Mouse (Mus musculus): ENCODE results near the gene Scel. TPM values are rescaled to one million over a fixed set of nuclear protein-coding genes. Genes with fewer than 3 reads are reported as not detected.

Scel gene
- polyA plus RNA-seq, 1 experiment from 2014 or later: 0.91 TPM

DNA sequence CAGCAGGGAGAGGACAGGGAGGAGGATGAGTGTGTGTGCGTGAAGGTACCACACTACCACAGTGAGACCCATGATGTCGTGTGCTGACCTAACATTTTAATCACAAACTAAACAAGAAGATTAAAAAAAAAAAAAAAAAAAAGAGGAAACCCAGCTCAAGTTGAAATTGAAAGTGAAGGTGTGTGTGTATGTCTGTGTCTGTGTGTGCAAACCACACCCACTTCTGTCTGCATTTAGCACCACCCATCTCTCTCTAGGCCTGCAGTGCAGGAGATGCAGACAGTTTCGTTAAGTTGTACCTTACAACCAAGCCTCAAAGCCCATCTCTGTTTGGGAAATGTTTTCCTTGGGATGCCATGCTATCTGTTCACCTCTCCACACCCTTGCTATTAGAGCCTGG lies 35.9 kb upstream of the Scel start:
- no peak overlapping the region for H3K4me2 ChIP-seq (ENCODE audit: low read depth, low read length, severe bottlenecking)
- no peak overlapping the region for H3K9ac ChIP-seq (ENCODE audit: low read length)
- H3K4me1 ChIP-seq (replicated peaks; ENCODE audit: control insufficient read depth, insufficient read depth, low read length): no peaks in the 10 kb centered on the region
- no peaks in the 10 kb centered on the region for H3K27me3 ChIP-seq (ENCODE audit: control insufficient read depth, insufficient read depth, low read length)
- WGBS: 91% methylated on average over 3 of the region's 3 CpGs
- ATAC-seq (replicated peaks; ENCODE audit: low FRiP score) (no peak), DNase-seq (ENCODE audit: low spot score) (no peak)
- no peak overlapping the region for H3K4me3 ChIP-seq (ENCODE audit: low read depth, low read length)
- H3K36me3 ChIP-seq (ENCODE audit: control insufficient read depth, insufficient read depth, low read length): no peaks in the 10 kb centered on the region
- no peak overlapping the region for H3K27ac ChIP-seq (ENCODE audit: low read depth, low read length)
- no peaks in the 10 kb centered on the region for H3K9me3 ChIP-seq (ENCODE audit: control insufficient read depth, low read length)

DNA sequence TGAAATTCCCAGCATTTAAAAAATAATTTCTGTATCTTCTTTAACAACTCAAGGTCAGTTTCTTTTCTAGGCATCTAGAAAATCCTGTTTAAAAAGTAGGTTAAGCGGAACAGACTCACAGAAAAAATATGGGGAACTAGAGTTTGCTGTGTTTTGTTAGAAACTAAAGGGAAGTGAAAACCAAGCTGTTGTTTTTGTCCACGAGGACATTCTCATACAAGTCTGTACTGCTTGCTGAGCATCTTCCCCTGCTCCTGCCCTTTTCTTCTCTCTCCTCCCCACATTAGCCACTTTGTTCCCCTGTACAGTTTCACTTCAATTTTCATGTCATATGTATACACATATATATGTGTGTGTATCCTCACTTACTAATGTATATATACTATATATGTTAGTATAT lies 35.2 kb upstream of the Scel start:
- H3K4me1 ChIP-seq (replicated peaks; ENCODE audit: control insufficient read depth, insufficient read depth, low read length): no peaks in the 10 kb centered on the region
- DNase-seq (ENCODE audit: low spot score) (no peak), ATAC-seq (replicated peaks; ENCODE audit: low FRiP score) (no peak)
- H3K9ac ChIP-seq (ENCODE audit: low read length): no peak overlapping the region
- no peaks in the 10 kb centered on the region for H3K27me3 ChIP-seq (ENCODE audit: control insufficient read depth, insufficient read depth, low read length)
- 82% methylated on average over 2 of the region's 2 CpGs for WGBS
- no peak overlapping the region for H3K4me3 ChIP-seq (ENCODE audit: low read depth, low read length)
- no peak overlapping the region for H3K4me2 ChIP-seq (ENCODE audit: low read depth, low read length, severe bottlenecking)
- H3K27ac ChIP-seq (ENCODE audit: low read depth, low read length): no peak overlapping the region
- H3K36me3 ChIP-seq (ENCODE audit: control insufficient read depth, insufficient read depth, low read length): no peaks in the 10 kb centered on the region
- no peaks in the 10 kb centered on the region for H3K9me3 ChIP-seq (ENCODE audit: control insufficient read depth, low read length)

DNA sequence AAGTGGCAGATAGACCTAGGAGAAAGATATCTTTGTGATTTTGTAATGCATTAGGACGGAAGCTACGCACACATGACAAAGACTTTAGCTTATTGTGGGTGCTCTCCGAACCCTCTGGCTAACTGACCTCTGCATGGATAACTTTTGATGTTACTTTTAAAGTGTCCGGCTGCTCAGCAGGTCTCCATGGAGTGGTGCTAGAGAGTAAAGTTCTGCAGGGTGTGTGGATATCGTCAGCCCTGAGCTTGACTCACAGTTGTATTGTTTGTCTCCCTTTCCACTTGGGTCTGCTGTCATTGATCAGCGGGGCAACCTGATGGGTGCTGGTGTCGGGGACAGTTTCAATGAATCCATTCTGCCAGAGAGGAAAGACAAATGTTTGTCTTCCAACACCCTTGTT lies 33.7 kb upstream of the Scel start:
- no peak overlapping the region for H3K4me2 ChIP-seq (ENCODE audit: low read depth, low read length, severe bottlenecking)
- H3K4me1 ChIP-seq (replicated peaks; ENCODE audit: control insufficient read depth, insufficient read depth, low read length): no peaks in the 10 kb centered on the region
- 67% methylated on average over 7 of the region's 7 CpGs for WGBS
- H3K27me3 ChIP-seq (ENCODE audit: control insufficient read depth, insufficient read depth, low read length): no peaks in the 10 kb centered on the region
- ATAC-seq (replicated peaks; ENCODE audit: low FRiP score) (no peak), DNase-seq (ENCODE audit: low spot score) (no peak)
- H3K9me3 ChIP-seq (ENCODE audit: control insufficient read depth, low read length): no peaks in the 10 kb centered on the region
- H3K36me3 ChIP-seq (ENCODE audit: control insufficient read depth, insufficient read depth, low read length): no peaks in the 10 kb centered on the region
- no peak overlapping the region for H3K4me3 ChIP-seq (ENCODE audit: low read depth, low read length)
- H3K27ac ChIP-seq (ENCODE audit: low read depth, low read length): no peak overlapping the region
- H3K9ac ChIP-seq (ENCODE audit: low read length): no peak overlapping the region

DNA sequence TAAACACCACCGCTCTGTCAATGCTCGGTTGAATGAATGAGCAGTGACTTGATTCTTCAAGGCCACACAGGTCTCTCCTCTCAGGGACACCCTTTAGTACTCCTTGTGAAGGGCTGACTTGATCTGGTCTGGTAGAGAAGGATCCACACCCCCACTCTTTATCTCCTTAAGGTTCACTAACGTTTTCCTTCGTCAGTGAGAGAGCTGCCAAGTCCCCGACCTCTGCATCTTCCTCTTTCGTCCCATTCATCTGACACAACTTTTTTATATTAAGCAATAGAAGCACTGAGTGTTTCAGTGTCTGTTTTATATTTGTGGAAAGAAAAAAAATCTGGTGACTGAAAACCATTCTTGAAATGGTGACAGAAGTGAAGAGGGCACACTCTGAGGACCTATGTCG lies 31.6 kb upstream of the Scel start:
- no peaks in the 10 kb centered on the region for H3K4me1 ChIP-seq (replicated peaks; ENCODE audit: control insufficient read depth, insufficient read depth, low read length)
- no peaks in the 10 kb centered on the region for H3K27me3 ChIP-seq (ENCODE audit: control insufficient read depth, insufficient read depth, low read length)
- no peak overlapping the region for H3K9ac ChIP-seq (ENCODE audit: low read length)
- no peak for ATAC-seq (replicated peaks; ENCODE audit: low FRiP score)
- H3K4me3 ChIP-seq (ENCODE audit: low read depth, low read length): no peak overlapping the region
- no peak overlapping the region for H3K4me2 ChIP-seq (ENCODE audit: low read depth, low read length, severe bottlenecking)
- H3K27ac ChIP-seq (ENCODE audit: low read depth, low read length): no peak overlapping the region
- 87% methylated on average over 7 of the region's 7 CpGs for WGBS
- H3K36me3 ChIP-seq (ENCODE audit: control insufficient read depth, insufficient read depth, low read length): no peaks in the 10 kb centered on the region
- DNase-seq (ENCODE audit: low spot score): no peak
- H3K9me3 ChIP-seq (ENCODE audit: control insufficient read depth, low read length): no peaks in the 10 kb centered on the region

DNA sequence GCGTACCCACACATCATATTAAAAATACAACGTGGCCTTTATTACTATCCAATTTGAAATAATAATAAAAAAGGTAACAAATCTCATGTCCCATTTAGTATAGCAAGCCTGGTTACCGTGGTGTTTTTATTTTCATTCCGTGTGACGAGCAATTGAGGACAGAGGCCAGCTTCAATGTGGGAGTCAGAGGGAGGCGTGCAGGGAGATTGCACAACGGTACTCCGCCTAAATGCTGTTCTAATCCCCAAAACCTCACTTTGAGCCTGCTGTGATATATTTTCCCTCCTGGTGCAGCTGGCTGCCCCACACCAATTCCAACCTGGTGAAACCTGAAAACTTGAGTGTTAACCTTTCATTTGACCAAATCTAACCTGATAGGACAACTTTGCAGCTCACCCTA lies 27.5 kb upstream of the Scel start:
- WGBS: 90% methylated on average over 8 of the region's 8 CpGs

DNA sequence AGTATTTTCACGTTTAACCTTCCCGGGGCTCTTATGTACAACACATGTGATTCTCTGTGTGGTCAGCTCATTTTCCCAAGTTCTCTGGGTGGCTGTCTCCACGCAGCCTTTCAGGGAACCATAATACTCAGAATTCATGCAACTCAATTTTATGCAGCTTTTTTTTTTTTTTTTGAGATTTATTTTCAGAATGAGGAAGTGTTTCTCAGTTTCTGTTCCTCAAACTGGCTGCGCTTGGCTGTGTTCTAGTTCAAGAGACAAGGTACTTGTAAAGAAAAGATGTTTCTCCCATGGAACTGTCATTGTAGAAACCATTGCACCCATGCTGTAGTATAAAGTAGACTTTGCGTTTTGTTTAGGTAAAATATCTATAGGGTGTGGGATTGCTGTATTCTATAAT lies 26.2 kb upstream of the Scel start:
- Histone ChIP-seq H3K4me1 (replicated peaks; ENCODE audit: control insufficient read depth, insufficient read depth, low read length) (no peaks in the 10 kb centered on the region), H3K4me3 (ENCODE audit: low read depth, low read length) (no peak overlapping the region)
- 96% methylated on average over 5 of the region's 5 CpGs for WGBS

More for the DNA sequence above, 27.5 kb upstream of the Scel start:
- Histone ChIP-seq H3K27ac (ENCODE audit: low read depth, low read length) (no peak overlapping the region), H3K36me3 (ENCODE audit: control insufficient read depth, insufficient read depth, low read length) (no peaks in the 10 kb centered on the region), H3K4me2 (ENCODE audit: low read depth, low read length, severe bottlenecking) (no peak overlapping the region), H3K9me3 (ENCODE audit: control insufficient read depth, low read length) (no peaks in the 10 kb centered on the region), H3K4me1 (replicated peaks; ENCODE audit: control insufficient read depth, insufficient read depth, low read length) (no peaks in the 10 kb centered on the region), H3K4me3 (ENCODE audit: low read depth, low read length) (no peak overlapping the region), H3K9ac (ENCODE audit: low read length) (no peak overlapping the region), H3K27me3 (ENCODE audit: control insufficient read depth, insufficient read depth, low read length) (no peaks in the 10 kb centered on the region)
- ATAC-seq (replicated peaks; ENCODE audit: low FRiP score) (no peak), DNase-seq (ENCODE audit: low spot score) (no peak)

DNA sequence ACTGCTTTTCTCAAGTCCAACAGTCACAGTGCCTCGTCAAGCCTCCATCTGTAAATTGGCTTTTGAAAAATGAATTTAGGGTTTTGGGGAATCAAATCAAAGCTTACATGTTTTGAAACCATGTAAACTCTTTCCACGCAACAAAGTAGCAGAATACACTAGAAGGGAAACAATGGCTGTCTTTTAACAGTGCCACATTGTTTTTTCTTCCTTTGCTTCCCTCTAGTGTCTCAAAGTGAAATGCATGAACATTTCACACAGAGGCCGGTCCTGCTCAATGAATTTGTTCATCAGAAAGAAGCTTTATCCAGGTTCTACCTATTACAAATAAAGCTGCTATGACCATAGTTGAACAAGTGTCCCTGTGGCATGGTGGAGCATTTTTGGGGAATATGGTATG lies 24.5 kb upstream of the Scel start:
- Histone ChIP-seq H3K4me2 (ENCODE audit: low read depth, low read length, severe bottlenecking) (no peak overlapping the region), H3K27ac (ENCODE audit: low read depth, low read length) (no peak overlapping the region), H3K9me3 (ENCODE audit: control insufficient read depth, low read length) (peaks cover 4% of the 10 kb centered on the region; the same call in 1 of the 2 replicates), H3K4me3 (ENCODE audit: low read depth, low read length) (no peak overlapping the region), H3K27me3 (ENCODE audit: control insufficient read depth, insufficient read depth, low read length) (no peaks in the 10 kb centered on the region), H3K4me1 (replicated peaks; ENCODE audit: control insufficient read depth, insufficient read depth, low read length) (no peaks in the 10 kb centered on the region), H3K9ac (ENCODE audit: low read length) (no peak overlapping the region), H3K36me3 (ENCODE audit: control insufficient read depth, insufficient read depth, low read length) (no peaks in the 10 kb centered on the region)
- 79% methylated on average over 3 of the region's 3 CpGs for WGBS
- ATAC-seq (replicated peaks; ENCODE audit: low FRiP score) (no peak), DNase-seq (ENCODE audit: low spot score) (no peak)

More for the DNA sequence above, 26.2 kb upstream of the Scel start:
- Histone ChIP-seq H3K9ac (ENCODE audit: low read length) (no peak overlapping the region), H3K27ac (ENCODE audit: low read depth, low read length) (no peak overlapping the region), H3K27me3 (ENCODE audit: control insufficient read depth, insufficient read depth, low read length) (no peaks in the 10 kb centered on the region), H3K9me3 (ENCODE audit: control insufficient read depth, low read length) (no peaks in the 10 kb centered on the region; the same call in 1 of the 2 replicates), H3K36me3 (ENCODE audit: control insufficient read depth, insufficient read depth, low read length) (no peaks in the 10 kb centered on the region), H3K4me2 (ENCODE audit: low read depth, low read length, severe bottlenecking) (no peak overlapping the region)
- DNase-seq (ENCODE audit: low spot score): no peak
- no peak for ATAC-seq (replicated peaks; ENCODE audit: low FRiP score)

DNA sequence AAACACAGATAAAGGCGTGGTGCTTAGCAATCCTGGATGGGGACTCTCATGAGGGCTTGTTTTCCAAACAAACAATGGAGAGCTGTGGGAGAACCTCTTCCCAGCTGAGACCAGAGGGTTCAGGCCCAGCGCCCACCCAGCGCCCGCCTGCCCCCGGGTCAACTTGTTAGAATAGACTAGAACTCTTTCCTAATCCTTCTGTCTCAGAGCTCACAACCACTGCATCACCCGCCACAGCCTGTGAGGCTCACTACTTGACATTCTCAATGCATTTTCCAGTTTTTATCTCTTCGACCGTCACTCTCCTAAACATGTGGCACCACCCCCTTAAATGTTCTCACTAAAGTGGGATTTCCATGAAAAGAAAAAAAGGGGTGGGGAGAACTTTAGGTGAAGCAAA lies 14.9 kb upstream of the Scel start:
- Histone ChIP-seq H3K4me3 (ENCODE audit: low read depth, low read length) (no peak overlapping the region), H3K4me1 (replicated peaks; ENCODE audit: control insufficient read depth, insufficient read depth, low read length) (0 out of 2 replicates have a peak, but pooled peaks cover 2% of the 10 kb centered on the region), H3K4me2 (ENCODE audit: low read depth, low read length, severe bottlenecking) (no peak overlapping the region), H3K9ac (ENCODE audit: low read length) (no peak overlapping the region), H3K36me3 (ENCODE audit: control insufficient read depth, insufficient read depth, low read length) (no peaks in the 10 kb centered on the region), H3K9me3 (ENCODE audit: control insufficient read depth, low read length) (no peaks in the 10 kb centered on the region; the same call in 1 of the 2 replicates), H3K27ac (ENCODE audit: low read depth, low read length) (no peak overlapping the region), H3K27me3 (ENCODE audit: control insufficient read depth, insufficient read depth, low read length) (no peaks in the 10 kb centered on the region)
- DNase-seq (ENCODE audit: low spot score) (no peak), ATAC-seq (replicated peaks; ENCODE audit: low FRiP score) (peak; percentile 49)
- WGBS: 52% methylated on average over 8 of the region's 8 CpGs

DNA sequence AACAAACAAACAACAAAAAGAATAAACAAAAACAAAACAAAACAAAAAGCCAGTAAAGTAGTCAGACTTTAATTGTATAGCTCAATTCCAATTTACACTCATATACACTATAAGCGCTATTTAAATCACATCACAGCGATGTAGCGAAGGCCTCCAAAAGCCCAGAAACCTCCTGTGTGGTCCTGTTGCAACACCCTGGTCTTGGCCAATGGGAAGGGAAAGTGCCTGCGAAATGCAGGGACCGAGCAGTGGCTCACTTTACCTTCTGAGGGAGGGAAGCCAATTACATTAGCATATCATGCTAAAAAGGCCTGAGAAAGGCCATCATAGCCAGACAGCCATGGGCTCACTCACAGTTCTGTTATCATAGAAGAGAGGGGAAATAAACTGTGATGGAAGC lies 14.5 kb upstream of the Scel start:
- Histone ChIP-seq H3K9me3 (ENCODE audit: control insufficient read depth, low read length) (no peaks in the 10 kb centered on the region), H3K4me3 (ENCODE audit: low read depth, low read length) (no peak overlapping the region), H3K4me1 (replicated peaks; ENCODE audit: control insufficient read depth, insufficient read depth, low read length) (0 out of 2 replicates have a peak, but pooled peaks cover 2% of the 10 kb centered on the region), H3K27me3 (ENCODE audit: control insufficient read depth, insufficient read depth, low read length) (no peaks in the 10 kb centered on the region), H3K27ac (ENCODE audit: low read depth, low read length) (no peak overlapping the region), H3K4me2 (ENCODE audit: low read depth, low read length, severe bottlenecking) (no peak overlapping the region), H3K36me3 (ENCODE audit: control insufficient read depth, insufficient read depth, low read length) (no peaks in the 10 kb centered on the region), H3K9ac (ENCODE audit: low read length) (no peak overlapping the region)
- WGBS: 72% methylated on average over 5 of the region's 5 CpGs
- no peak for ATAC-seq (replicated peaks; ENCODE audit: low FRiP score)
- DNase-seq (ENCODE audit: low spot score): no peak

Measured in forebrain, embryonic 11.5 days (tissue).